Mouse (Mus musculus) liver, adult 2 months (tissue): ENCODE data around the gene Gm5901. TPM values are rescaled to one million over a fixed set of nuclear protein-coding genes. Genes with fewer than 3 reads are reported as not detected.
A peak's percentile ranks its signal among the peaks of the same experiment; 100 is the strongest.

Experiments used
- DNase-seq: peaks from one replicate; pipeline ENCODE4 v3.0.0-alpha.2; 2011; ENCODE audit warnings: low read depth, low spot score; ENCODE audit errors: extremely low read depth
- H3K27ac ChIP-seq: fragments of 200-500 bp; replicated peaks from 2 replicates; pipeline ENCODE4 v1.5.1; 2012; ENCODE audit warnings: low read depth, mild to moderate bottlenecking, control low read depth, inconsistent platforms, low read length; ENCODE audit not compliant: insufficient read depth
- H3K27me3 ChIP-seq: fragments of 200-500 bp; 2 replicates; pipeline ENCODE4 v1.6.1; 2012; ENCODE audit warnings: mild to moderate bottlenecking, moderate library complexity, low read length, inconsistent platforms; ENCODE audit not compliant: control insufficient read depth, insufficient read depth
- H3K36me3 ChIP-seq: fragments of 200-500 bp; 2 replicates; pipeline ENCODE4 v1.6.1; 2012; ENCODE audit warnings: low read length, inconsistent platforms; ENCODE audit not compliant: control insufficient read depth, insufficient read depth
- H3K4me1 ChIP-seq: fragments of 200-500 bp; 2 replicates; pipeline ENCODE4 v1.6.1; 2011; ENCODE audit warnings: low read length; ENCODE audit not compliant: control insufficient read depth, insufficient read depth
- H3K4me3 ChIP-seq: fragments of 200-500 bp; 2 replicates; pipeline ENCODE4 v1.5.1; 2011; ENCODE audit warnings: low read depth, mild to moderate bottlenecking, control low read depth, low read length, moderate library complexity; ENCODE audit not compliant: insufficient read depth
- H3K79me2 ChIP-seq: fragments of 200-500 bp; 2 replicates; pipeline ENCODE4 v1.6.1; 2012; ENCODE audit warnings: inconsistent platforms, mild to moderate bottlenecking, low read length, moderate library complexity; ENCODE audit not compliant: control insufficient read depth, insufficient read depth
- H3K9ac ChIP-seq: fragments of 200-500 bp; 2 replicates; pipeline ENCODE4 v1.6.1; 2012; ENCODE audit warnings: low read depth, mild to moderate bottlenecking, control low read depth, inconsistent platforms, low read length
- CTCF ChIP-seq: fragments of 200-500 bp; IDR thresholded peaks from 2 replicates; pipeline ENCODE4 v1.5.1; 2011; ENCODE audit warnings: low read depth, low read length, control low read depth
- POLR2A ChIP-seq: fragments of 200-500 bp; IDR thresholded peaks from 2 replicates; pipeline ENCODE4 v1.6.1; 2011; ENCODE audit warnings: low read length, control low read depth; ENCODE audit not compliant: insufficient read depth; ENCODE audit errors: extremely low read depth
- WGBS: fragments of 180-500 bp; shearing (Covaris S2); methylation state at CpG from one replicate; pipeline ENCODE4 v1.1.7; 2018; 5-methylcytosine and 5-hydroxymethylcytosine counted together
- polyA plus RNA-seq: library from polyadenylated mRNA; depleted of rRNA; stranded (reverse); fragments of >200 nt; gene quantifications from 2 replicates; pipeline ENCODE4 v1.2.3, GENCODE M21; 2012
- total RNA-seq: library from RNA; depleted of rRNA; stranded (reverse); fragments of >200 nt; gene quantifications from 2 replicates; pipeline ENCODE4 v1.2.3, GENCODE M21; 2014

The Gm5901 gene
- total and polyA plus RNA-seq, 2 experiments, result not detected

DNA sequence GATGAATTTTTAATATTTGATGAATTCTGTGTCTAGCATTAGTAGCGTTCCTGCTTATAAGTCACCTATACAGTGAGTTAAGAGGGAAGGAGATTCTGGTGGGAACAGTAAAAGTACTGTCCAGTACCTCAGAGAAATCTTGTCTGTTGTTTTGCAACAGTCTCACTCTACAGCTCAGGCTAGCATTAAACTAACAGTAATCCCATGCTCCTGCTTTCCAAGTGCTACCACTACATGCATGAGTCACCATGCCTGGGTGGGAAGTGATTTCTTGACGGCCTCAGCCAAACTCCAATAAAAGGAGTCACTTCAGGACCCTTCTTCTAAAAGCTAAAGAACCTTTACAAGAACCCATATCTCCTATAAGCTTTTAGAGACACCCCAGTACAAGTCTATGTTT, 13.1 kb upstream of the Gm5901 start:
- H3K27me3 ChIP-seq, result no peaks in the 10 kb centered on the region
- DNase-seq, result no peak
- H3K36me3 ChIP-seq, result no peaks in the 10 kb centered on the region
- no peak overlapping the region for H3K4me3 ChIP-seq
- 79% methylated on average over 2 of the region's 2 CpGs for WGBS
- no peak overlapping the region for H3K27ac ChIP-seq
- no peak for TF ChIP-seq CTCF
- no peak for TF ChIP-seq POLR2A
- H3K79me2 ChIP-seq, result no peaks in the 10 kb centered on the region
- H3K4me1 ChIP-seq, result no peaks in the 10 kb centered on the region
- H3K9ac ChIP-seq, result no peak overlapping the region

DNA sequence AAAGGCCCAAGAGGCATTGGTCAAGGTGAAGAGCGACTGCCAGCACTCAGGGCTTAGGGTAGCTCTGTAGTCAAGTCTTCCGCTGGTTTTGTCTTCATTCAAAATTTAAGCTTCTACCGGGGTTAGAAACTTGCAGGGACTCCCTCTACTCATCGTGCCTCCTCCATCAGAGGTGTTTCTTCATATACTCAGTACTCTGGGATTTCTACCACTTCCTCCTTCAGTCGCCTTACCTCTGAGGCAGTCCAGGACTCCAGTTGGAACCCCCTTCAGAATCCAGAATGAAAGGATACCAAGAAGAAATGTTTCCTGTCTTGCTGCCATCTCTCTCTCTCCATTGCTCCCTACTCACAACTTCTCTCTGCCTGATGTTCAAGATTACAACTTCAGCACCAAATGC, 7.6 kb upstream of the Gm5901 start:
- 88% methylated on average over 5 of the region's 5 CpGs for WGBS
- Histone ChIP-seq H3K4me1 (no peaks in the 10 kb centered on the region), H3K4me3 (no peak overlapping the region), H3K79me2 (no peaks in the 10 kb centered on the region), H3K9ac (no peak overlapping the region), H3K36me3 (no peaks in the 10 kb centered on the region), H3K27me3 (no peaks in the 10 kb centered on the region), H3K27ac (no peak overlapping the region)
- TF ChIP-seq POLR2A (no peak), CTCF (no peak)
- DNase-seq, result no peak

DNA sequence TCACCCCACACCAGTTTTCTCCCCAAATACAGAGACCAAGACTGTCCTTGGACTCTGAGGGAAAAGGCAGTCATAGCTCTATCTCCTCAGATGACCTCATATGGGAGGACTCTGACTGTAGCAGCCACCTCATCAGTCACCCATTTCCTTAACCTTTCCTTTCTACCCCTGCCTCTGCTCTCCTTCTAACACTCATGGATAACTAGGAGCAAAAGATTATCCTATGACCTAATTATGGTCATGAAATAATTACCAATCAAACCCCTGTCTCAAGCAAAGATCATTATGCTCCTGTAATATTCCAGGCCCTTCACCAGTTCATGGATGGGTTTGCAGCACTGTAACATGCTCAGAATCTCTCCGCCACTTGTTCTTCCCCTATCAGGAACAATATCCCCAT, 6.9 kb upstream of the Gm5901 start, which contains the start of gene Olfr692:
Gene Olfr692, plus strand, starts transcription at position 301 of the 400 bp plus-strand sequence.
- H3K4me1 ChIP-seq, result no peaks in the 10 kb centered on the region
- WGBS, result 97% methylated on average over 1 of the region's 1 CpGs
- no peak within 1 kb of the TSS for H3K4me3 ChIP-seq
- no peaks in the 10 kb centered on the region for H3K36me3 ChIP-seq
- TF ChIP-seq CTCF, result no peak
- TF ChIP-seq POLR2A, result no peak
- H3K9ac ChIP-seq, result no peak within 1 kb of the TSS
- no peak for DNase-seq
- no peaks in the 10 kb centered on the region for H3K79me2 ChIP-seq
- H3K27me3 ChIP-seq, result no peaks in the 10 kb centered on the region
- no peak within 1 kb of the TSS for H3K27ac ChIP-seq

DNA sequence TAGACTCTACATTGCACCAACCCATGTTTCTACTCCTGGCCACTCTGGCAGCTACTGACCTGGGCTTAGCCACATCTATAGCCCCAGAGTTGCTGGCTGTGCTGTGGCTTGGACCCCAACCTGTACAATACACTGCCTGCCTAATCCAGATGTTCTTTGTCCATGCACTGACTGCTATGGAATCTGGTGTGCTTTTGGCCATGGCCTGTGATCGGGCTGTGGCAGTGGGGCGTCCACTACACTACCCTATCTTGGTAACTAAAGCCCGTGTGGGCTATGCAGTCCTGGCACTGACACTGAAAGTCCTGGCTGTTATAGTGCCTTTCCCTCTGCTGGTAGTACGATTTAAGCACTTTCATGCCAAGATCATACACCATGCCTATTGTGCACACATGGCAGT, 6.3 kb upstream of the Gm5901 start:
- H3K36me3 ChIP-seq, result no peaks in the 10 kb centered on the region
- WGBS, result 93% methylated on average over 4 of the region's 4 CpGs
- TF ChIP-seq POLR2A, result no peak
- no peak for TF ChIP-seq CTCF

DNA sequence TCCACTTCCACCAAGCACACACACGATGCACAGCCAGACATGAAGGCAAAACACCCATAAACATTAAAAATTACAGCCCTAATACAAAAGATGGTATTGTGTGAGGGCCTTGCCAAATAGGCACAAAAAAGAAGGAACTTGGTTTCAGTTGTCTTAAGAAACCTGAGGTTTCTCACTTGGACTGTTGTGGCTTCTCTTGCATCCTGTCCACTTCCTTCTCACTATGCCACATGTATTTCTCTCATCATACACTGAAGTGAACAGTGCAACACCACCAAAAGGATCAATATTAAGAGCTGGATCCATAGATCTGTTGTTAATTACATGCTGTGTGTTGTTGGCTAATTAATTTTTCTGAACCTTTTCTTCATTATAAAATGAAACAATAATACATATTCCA, 1.9 kb upstream of the Gm5901 start:
- Histone ChIP-seq H3K4me1 (no peaks in the 10 kb centered on the region), H3K9ac (no peak overlapping the region), H3K79me2 (no peaks in the 10 kb centered on the region), H3K4me3 (no peak overlapping the region), H3K27ac (no peak overlapping the region), H3K36me3 (peaks cover 5% of the 10 kb centered on the region; the same call in 1 of the 2 replicates), H3K27me3 (no peaks in the 10 kb centered on the region)
- no peak for DNase-seq
- TF ChIP-seq POLR2A (no peak), CTCF (no peak)
- 87% methylated on average over 1 of the region's 1 CpGs for WGBS

More for the DNA sequence above, 6.3 kb upstream of the Gm5901 start:
- Histone ChIP-seq H3K4me1 (no peaks in the 10 kb centered on the region), H3K4me3 (no peak overlapping the region), H3K79me2 (no peaks in the 10 kb centered on the region), H3K27me3 (no peaks in the 10 kb centered on the region), H3K27ac (no peak overlapping the region), H3K9ac (no peak overlapping the region)
- DNase-seq, result no peak

DNA sequence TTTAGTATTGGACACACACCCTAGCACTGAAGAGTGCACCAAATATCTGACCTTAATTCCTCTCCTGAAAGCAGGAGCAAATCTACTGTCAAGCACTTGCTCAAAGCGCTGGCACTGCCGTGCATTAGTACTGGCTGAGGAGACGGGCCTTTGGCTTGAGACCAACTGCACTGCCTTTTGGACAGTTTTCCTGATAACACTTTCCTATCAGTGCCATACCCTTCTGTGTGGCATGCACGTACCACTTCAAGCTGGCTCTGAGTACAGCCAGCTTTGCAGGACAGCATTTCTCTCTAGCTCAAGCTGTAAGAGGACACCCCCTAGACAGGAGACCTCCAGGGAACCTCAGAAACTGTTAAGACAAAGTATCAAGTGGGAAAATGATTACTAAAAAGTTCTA, 1.3 kb upstream of the Gm5901 start:
- DNase-seq, result peak; percentile 55
- no peaks in the 10 kb centered on the region for H3K27me3 ChIP-seq
- WGBS, result 24% methylated on average over 4 of the region's 4 CpGs
- H3K4me1 ChIP-seq, result no peaks in the 10 kb centered on the region
- no peak overlapping the region for H3K4me3 ChIP-seq
- H3K27ac ChIP-seq, result no peak overlapping the region
- no peak overlapping the region for H3K9ac ChIP-seq
- H3K36me3 ChIP-seq, result peaks cover 11% of the 10 kb centered on the region; the same call in 1 of the 2 replicates
- no peaks in the 10 kb centered on the region for H3K79me2 ChIP-seq
- no peak for TF ChIP-seq CTCF
- no peak for TF ChIP-seq POLR2A
